Mouse (Mus musculus) cerebellum, adult 11 months (tissue): ENCODE measurements around the gene Rbm17.
A peak's percentile ranks its signal among the peaks of the same experiment; 100 is the strongest.
"Not testable (repeated sequence)": the region's sequence is repeated elsewhere in the genome, so short reads cannot be mapped to it uniquely, and the experiment has no call there.

Experiments
- DNase-seq: peaks from one replicate; pipeline ENCODE4 v3.0.0; 2022

The Rbm17 gene

GRCm38 (mm10) chr2:11542640-11543039, 61.3 kb downstream of the Rbm17 start:
- peak; percentile 46 for DNase-seq

GRCm38 (mm10) chr2:11542121-11542520, 61.8 kb downstream of the Rbm17 start:
- no peak for DNase-seq

- not testable (repeated sequence) for DNase-seq
Measured at GRCm38 (mm10) chr2:11541528-11541927, 62.4 kb downstream of the Rbm17 start.

- DNase-seq: no peak
Measured at GRCm38 (mm10) chr2:11535966-11536365, 68.0 kb downstream of the Rbm17 start.
